Mouse (Mus musculus): ENCODE results near the gene Ints3.

Ints3 gene

GRCm38 (mm10) chr3:90433381-90434020 is at the start of gene Ints3:
Ints3 (minus strand) TSS chr3:90433622.
- DNase-seq: peak; percentile 99

GRCm38 (mm10) chr3:90475831-90476611 is 42.6 kb upstream of the Ints3 start, which contains the start of gene Ilf2:
Ilf2 (plus strand) TSS chr3:90476126.
- peak; percentile 98 for DNase-seq

- DNase-seq: no peak
Observed at GRCm38 (mm10) chr3:90475151-90475830, 41.9 kb upstream of the Ints3 start.

GRCm38 (mm10) chr3:90472213-90472612 is 38.8 kb upstream of the Ints3 start:
- no peak for DNase-seq

GRCm38 (mm10) chr3:90467618-90468300 is 34.3 kb upstream of the Ints3 start:
- no peak for DNase-seq

- DNase-seq: peak; percentile 83
Observed at GRCm38 (mm10) chr3:90466311-90466766, 32.9 kb upstream of the Ints3 start.

GRCm38 (mm10) chr3:90465686-90466310 is 32.4 kb upstream of the Ints3 start, which contains the start of gene Npr1:
Npr1 (minus strand) TSS chr3:90465866.
- peak; percentile 58 for DNase-seq

- DNase-seq: peak; percentile 59
Observed at GRCm38 (mm10) chr3:90465081-90465685, 31.8 kb upstream of the Ints3 start.

- DNase-seq: peak; percentile 33
Observed at GRCm38 (mm10) chr3:90464552-90465080, 31.2 kb upstream of the Ints3 start.

- no peak for DNase-seq
Observed at GRCm38 (mm10) chr3:90462579-90462978, 29.2 kb upstream of the Ints3 start.

- no peak for DNase-seq
Observed at GRCm38 (mm10) chr3:90461935-90462334, 28.5 kb upstream of the Ints3 start.

GRCm38 (mm10) chr3:90460315-90460714 is 26.9 kb upstream of the Ints3 start:
- no peak for DNase-seq

GRCm38 (mm10) chr3:90459727-90460126 is 26.3 kb upstream of the Ints3 start:
- DNase-seq: no peak

GRCm38 (mm10) chr3:90454931-90455330 is 21.5 kb upstream of the Ints3 start:
- no peak for DNase-seq

- DNase-seq: peak; percentile 33
Observed at GRCm38 (mm10) chr3:90451396-90452095, 18.1 kb upstream of the Ints3 start.

- no peak for DNase-seq
Observed at GRCm38 (mm10) chr3:90450874-90451273, 17.5 kb upstream of the Ints3 start.

- no peak for DNase-seq
Observed at GRCm38 (mm10) chr3:90448626-90449025, 15.2 kb upstream of the Ints3 start.

- DNase-seq: peak; percentile 68
Observed at GRCm38 (mm10) chr3:90447123-90447494, 13.7 kb upstream of the Ints3 start.

GRCm38 (mm10) chr3:90446389-90447122 is 13.1 kb upstream of the Ints3 start:
- peak; percentile 97 for DNase-seq

All from embryo, embryonic 11 days (tissue).